Mouse (Mus musculus): ENCODE measurements around the gene Gpr27.

The Gpr27 gene

GRCm38 (mm10) chr6:99692206-99692915, at the start of gene Gpr27:
Gene Gpr27, plus strand, starts transcription at chr6:99692679.
- DNase-seq: no peak

GRCm38 (mm10) chr6:99643439-99644199, 48.9 kb upstream of the Gpr27 start:
- DNase-seq: peak; percentile 82 to 84

DNA sequence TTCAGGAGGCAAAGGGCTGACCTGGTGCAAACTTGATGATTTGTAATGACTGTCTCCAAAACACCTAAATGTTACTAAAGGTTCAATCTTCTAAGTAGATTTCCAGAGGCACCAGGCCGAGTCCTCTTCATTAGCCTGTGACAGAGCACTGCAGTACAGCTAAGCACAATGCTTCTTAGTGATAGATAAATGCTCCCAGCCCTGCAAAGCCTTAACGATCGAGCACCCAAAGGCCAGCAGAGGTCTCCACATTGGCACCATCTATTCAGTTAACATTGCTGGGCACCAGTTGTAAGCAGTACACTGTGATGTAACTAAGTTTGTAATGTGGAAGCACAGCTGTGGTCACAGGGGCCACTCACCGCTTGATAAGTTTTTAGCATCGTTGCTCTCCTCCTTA, 48.1 kb upstream of the Gpr27 start:
- DNase-seq: peak in 1 of 2 experiments; percentile 9

GRCm38 (mm10) chr6:99644876-99645275, 47.6 kb upstream of the Gpr27 start:
- no peak for DNase-seq

DNA sequence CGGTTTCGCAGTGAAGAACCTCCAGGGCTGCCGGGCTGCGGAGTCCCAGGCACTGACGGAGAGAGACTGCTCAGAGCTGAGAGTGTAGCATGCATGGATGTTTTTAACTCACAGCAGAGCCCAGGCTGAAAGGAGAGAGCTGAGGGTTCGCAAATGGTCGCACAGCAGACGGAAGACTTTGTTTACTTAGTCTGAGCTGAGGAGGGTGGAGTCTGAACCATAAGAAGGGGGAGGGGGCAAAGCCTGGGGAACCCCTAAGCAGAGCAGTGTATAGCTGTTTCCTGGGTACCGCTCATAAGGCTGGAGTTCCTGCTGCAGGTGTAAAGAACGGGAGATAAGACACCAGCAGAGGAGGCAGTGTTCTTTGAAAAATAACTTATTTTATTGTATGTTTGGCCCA, 46.1 kb upstream of the Gpr27 start:
- peak in 1 of 2 experiments; percentile 10 for DNase-seq

GRCm38 (mm10) chr6:99649307-99649706, 43.2 kb upstream of the Gpr27 start:
- DNase-seq: peak in 1 of 2 experiments; percentile 10

- DNase-seq: no peak
Observed at GRCm38 (mm10) chr6:99652341-99652740, 40.1 kb upstream of the Gpr27 start.

GRCm38 (mm10) chr6:99654343-99654742, 38.1 kb upstream of the Gpr27 start:
- peak in 1 of 2 experiments; percentile 21 for DNase-seq

GRCm38 (mm10) chr6:99655488-99655887, 37.0 kb upstream of the Gpr27 start:
- peak in 1 of 2 experiments; percentile 26 for DNase-seq

DNA sequence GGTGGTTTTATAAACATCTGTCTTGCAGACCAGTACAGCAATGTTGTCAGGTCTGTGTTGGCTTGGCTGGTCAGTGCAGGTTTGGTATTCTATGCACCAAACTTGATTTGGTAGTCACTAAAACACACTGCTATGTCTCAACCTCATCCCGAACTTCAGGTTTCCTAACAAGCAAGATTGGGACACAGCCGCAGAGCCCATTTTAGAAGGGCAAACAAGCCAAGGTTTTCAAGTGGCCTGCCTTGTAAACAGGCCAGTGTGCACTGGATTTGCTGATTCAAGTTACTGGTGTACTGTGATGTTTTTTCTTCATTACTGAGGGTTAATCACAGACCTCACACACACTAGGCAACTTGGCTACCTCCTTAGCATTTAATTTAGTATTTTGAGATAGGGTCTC, 36.4 kb upstream of the Gpr27 start:
- peak in 1 of 2 experiments; percentile 26 for DNase-seq

- DNase-seq: peak in 1 of 2 experiments; percentile 21
Observed at GRCm38 (mm10) chr6:99658586-99658985, 33.9 kb upstream of the Gpr27 start.

DNA sequence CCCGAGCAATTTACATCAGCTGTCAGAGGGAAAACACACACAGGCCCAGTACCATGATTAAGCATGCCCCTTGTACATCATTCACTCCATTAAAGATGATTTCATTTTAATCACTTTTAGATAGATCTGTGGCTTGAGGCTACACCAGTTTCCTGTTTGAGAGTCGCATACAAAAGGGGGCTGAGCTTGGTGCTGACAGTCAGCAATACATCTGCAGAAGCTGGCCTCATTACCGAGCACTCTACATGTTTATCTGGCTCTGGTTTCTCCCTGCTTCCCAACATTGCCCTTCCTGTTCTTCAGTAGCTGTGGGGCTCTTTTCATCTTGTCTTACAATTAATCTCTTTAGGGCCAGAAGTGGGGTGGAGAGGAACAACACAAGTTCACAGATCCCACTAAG, 32.0 kb upstream of the Gpr27 start:
- DNase-seq: peak in 1 of 2 experiments; percentile 28

- no peak for DNase-seq
Observed at GRCm38 (mm10) chr6:99663232-99663631, 29.2 kb upstream of the Gpr27 start.

DNA sequence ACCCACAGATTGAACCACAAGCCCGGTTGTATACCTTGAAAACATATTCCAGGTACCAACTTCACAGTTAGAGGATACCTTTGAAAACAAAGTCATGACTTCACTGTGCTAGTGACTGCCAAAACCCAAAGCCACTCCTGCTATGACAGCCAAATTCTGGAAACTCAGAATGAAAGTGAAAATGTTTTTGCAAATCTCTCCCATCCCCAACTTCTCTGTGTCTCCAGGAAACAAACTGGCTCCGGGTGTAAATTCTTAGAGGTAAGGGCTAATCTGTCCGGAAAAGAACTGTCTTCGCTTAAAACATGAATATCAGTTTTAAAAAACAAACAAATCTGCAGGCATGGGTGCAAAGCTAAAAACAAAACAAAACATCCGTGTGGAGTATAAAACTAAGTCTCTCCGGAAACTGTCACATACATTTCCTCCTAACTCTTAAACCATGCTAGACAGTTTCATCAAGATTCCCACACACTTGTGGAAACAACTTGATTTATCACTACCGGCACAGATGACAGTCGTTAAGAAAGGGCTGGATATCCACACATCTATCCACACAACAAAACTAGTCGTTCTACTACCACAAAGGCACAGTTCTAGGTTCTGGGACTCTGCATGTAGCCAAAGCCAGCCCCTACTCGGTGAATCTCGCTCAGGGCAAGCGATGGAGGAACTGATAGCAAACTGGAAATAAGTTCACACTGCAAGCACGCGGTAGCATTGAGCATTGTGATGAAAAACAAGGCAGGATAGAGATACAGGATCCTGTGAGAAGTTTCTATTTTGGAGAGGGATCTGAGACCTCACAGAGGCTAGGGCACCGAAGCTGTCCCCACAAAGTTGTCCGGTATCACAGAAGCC, 26.8 kb upstream of the Gpr27 start:
- peak in 1 of 2 experiments; percentile 9 for DNase-seq

DNA sequence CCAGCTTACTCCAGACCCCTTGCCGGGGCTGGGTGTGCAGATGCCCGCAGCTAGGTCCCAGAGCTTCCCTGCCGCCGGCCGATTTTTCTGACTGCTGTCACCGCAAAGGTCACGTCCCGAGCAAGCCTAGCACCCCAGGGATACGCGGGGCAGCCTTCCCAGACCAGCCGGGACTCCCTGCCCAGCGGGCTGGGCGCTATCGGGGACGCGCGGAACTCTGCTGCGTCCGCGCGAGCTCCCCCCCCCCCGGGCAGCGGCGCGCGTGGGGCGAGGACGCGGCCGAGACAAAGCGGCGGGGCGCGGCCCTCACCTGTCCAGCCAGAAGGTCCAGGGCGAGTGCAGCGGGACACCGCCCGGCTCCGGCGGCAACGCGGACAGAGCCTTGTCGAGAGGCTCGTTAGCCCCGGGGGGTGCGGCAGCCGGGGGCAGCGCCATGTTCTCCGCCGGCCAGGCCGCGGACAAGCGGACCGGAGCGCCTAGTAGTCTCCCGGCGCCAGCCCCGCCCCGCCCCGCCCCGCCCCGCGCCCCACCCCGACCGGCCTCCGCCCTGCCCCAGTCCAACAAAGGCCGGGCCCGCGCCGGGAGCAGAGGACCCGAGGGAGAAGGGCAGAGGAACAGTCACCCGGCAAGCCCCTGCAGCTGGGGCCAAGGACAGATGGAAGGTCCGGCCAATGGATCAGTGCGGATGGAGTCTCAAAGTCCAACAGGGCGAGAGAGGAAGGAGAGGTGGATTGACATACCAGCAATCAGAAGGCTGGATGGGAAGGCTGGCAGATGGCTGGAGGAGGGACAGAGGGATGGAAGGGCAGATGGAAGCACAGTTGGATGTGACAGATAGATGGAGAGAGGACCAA, 25.9 kb upstream of the Gpr27 start, which contains the start of the genes Eif4e3 and Gm20696:
Eif4e3 (minus strand) TSS at position 454 of the 854 bp plus-strand sequence.
Gm20696 (minus strand) TSS at position 480 of the 854 bp plus-strand sequence.
- peak; percentile 62 to 88 for DNase-seq

GRCm38 (mm10) chr6:99667290-99667689, 25.2 kb upstream of the Gpr27 start:
- no peak for DNase-seq

GRCm38 (mm10) chr6:99669481-99670325, 22.8 kb upstream of the Gpr27 start:
- DNase-seq: peak; percentile 42 to 72

- DNase-seq: peak; percentile 53 to 74
Observed at GRCm38 (mm10) chr6:99670481-99671119, 21.9 kb upstream of the Gpr27 start.

GRCm38 (mm10) chr6:99671768-99672167, 20.7 kb upstream of the Gpr27 start:
- no peak for DNase-seq

DNA sequence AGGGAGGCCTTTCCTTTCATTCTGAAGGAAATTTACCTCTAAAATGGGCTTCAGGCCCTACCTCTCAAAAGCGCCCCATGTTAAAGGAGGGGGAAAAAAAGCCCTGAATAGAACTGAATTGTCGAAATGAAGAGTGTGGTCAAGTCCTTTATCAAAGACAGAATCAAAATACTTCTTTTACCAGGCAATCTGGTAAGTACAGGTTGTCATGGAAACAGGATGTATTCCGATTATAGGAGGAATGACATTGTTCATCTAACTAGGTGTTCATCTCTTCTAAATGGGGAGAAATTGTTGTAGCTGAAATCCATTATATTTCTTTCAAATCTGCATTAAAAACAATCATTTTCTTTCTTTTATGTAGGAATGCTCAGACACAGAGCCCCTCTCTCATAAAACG, 18.0 kb upstream of the Gpr27 start:
- DNase-seq: no peak

All from kidney, postnatal 25 days (tissue).